Mouse (Mus musculus) olfactory bulb, adult 2 months (tissue): ENCODE measurements around the gene Pcp2.

Source experiments
- CTCF ChIP-seq: fragments of 200-500 bp; IDR thresholded peaks from 2 replicates; pipeline ENCODE4 v1.5.1; 2012; ENCODE audit warnings: low read depth, mild to moderate bottlenecking, low read length, moderate library complexity; ENCODE audit not compliant: insufficient read depth
- POLR2A ChIP-seq: fragments of 200-500 bp; IDR thresholded peaks from 2 replicates; pipeline ENCODE4 v1.6.1; 2012; ENCODE audit warnings: mild to moderate bottlenecking, low read depth, low read length, moderate library complexity; ENCODE audit not compliant: insufficient read depth

DNA sequence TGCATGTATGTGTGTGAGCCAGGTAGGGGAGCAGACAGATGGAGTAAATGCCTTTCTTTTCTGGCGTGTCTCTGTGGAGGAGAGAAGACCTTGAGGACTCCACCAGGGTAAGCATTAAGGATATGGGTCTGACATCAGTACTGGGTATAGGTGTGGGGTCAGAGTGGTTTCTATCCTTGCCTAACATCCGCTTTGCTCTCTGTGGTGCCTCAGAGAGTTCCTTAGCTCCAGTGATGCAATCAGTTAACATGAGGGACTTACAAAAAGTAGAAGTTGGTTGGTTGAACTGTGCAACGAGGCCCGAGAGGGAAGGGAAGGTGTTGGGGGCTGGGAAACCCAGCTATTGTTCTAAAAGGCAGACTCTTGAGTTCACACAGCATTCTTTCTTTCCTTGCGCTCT is 39.1 kb upstream of the Pcp2 start:
- no peak for TF ChIP-seq CTCF
- no peak for TF ChIP-seq POLR2A
